Mouse (Mus musculus) hematopoietic multipotent progenitor cell, adult 10-12 weeks (in vitro differentiated cells): Measurements from ENCODE around the gene Prorsd1. TPM values are rescaled to one million over a fixed set of nuclear protein-coding genes. Genes with fewer than 3 reads are reported as not detected.

ENCODE experiments used
- polyA plus RNA-seq: library from polyadenylated mRNA; stranded (reverse); fragments of >175 nt; gene quantifications from 2 replicates; pipeline ENCODE4 v1.2.3, GENCODE M21; 2012; ENCODE audit warnings: low replicate concordance

Gene Prorsd1
- 0.30 and 14.8 TPM in 2 replicates for polyA plus RNA-seq

DNA sequence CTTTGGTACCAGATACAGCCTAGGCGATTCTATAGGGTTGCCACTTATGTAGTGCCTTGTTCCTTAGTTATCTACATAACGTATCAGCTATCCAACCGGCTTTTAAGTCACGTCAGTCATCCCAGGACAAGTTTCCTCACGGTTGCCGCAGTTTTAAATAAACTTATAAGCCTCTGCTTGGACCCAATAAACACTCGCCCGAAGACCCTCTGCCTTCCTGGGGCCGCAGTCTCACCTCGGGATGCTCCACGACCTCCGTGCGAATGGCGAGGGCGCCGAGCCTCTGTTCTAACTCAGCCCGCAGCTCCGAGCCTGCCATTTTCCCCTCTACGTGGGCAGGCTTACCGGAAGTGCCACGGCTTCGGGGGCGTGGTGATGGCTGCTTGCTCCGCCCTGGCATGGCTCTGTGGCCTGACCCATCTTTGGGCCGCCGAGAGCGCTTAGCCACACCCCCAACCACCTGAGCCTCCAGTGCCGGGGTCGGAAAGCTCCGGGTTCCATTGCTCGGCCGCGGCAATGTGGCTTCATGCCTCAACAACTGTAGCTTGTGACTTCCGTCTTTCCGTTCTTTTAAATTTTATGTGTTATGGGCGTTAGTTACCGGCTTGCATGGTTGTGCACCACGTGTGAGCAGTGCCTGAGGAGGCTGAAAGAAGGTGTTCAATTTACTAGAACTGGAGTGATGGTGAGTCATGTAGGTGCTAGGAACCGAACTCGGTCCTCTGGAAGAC lies at the start of gene Prorsd1:
Prorsd1 (minus strand) TSS at position 352 of the 731 bp plus-strand sequence.

DNA sequence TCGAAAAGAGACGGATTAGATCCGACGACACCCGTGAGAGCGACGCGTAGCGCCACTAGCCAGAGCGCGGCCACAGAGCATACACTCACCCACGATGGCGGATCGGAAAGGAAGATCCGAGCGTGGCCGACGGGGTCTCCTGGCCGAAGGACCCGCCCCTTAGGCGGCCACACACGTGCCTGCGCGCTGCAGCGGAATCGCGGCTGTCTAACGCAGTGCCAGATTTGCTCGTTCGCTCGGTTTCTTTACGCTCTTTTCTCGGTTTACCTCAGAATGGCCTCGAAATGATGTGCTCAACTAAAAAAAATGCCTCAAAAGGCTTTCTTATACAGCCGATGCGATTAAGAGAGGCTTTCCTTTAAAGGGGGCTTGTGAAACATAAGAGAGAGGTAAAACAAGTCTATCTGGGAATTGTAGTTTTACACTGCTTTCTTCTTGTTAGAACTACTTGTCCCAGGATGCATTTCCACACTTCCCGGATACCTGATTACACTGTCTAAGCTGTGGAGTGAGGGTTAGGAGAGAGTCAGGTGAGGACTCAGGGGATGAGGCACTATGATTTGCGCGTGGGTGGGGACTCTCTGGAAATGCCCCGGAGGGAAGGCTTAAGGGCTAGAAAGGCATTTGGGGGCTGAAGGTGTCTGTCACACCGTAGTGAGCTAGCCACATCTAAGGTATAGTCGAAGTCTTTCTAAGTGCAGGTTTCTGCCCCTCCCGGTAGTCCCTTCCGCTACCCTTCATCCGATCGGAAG lies 33.1 kb upstream of the Prorsd1 start, which contains the start of the genes Clhc1 and Rps27a:
Clhc1 (plus strand) TSS at position 199 of the 752 bp plus-strand sequence.
Rps27a (minus strand) TSS at position 358 of the 752 bp plus-strand sequence.

DNA sequence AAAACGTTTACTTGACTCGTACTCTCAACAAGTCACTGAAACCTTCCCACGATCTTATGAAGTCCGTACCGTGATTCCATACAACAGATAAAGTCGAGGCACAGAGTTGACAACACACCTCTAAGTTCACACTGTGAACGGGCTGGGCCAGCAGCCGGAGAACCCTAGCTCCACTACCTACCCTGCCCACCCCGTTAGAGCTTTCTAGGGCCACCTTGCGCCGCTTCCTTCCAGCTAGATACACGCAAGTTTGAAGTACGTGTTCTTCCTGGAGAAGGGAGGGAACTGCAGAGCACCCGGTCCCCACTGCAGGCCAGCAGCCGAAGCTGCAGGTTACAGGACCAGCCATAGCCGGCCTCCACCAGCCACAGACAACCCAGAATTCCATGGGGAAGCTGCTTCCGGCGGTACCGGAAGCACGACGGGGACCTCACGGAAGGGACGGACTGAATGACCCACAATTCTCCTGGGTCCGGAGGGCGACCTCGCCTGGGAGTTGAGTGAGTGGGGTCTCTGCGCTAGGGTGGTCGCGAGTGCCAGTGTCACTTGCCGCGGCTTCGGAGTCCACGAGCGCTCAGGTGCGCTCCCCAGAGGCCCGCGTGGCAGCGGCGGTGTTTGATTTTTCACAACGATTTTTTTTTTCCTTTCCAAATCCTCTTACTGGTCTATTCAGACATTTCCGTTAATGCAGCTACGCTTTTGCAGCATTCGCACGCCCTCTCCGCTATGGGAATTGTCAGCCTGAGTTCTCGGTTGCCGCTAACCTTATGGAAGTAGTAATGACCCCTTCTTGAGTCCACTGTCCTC lies 11.4 kb upstream of the Prorsd1 start, which contains the start of gene Mtif2:
Mtif2 (plus strand) TSS at position 421 of the 807 bp plus-strand sequence.

Other genes starting within 250 kb of the Prorsd1 start
- 8.6 and 27.6 TPM in 2 replicates for gene Ccdc88a, start 141.4 kb downstream of the Prorsd1 start, polyA plus RNA-seq
- gene Mtif2, start 11.4 kb upstream of the Prorsd1 start, polyA plus RNA-seq, result 5.2 and 9.2 TPM in 2 replicates
- not detected in 2 replicates for gene Clhc1, start 32.9 kb upstream of the Prorsd1 start, polyA plus RNA-seq
- 30.4 and 125 TPM in 2 replicates for gene Rps27a, start 33.1 kb upstream of the Prorsd1 start, polyA plus RNA-seq
- 83.9 and 245 TPM in 2 replicates for gene Rtn4, start 177.9 kb upstream of the Prorsd1 start, polyA plus RNA-seq